Mouse (Mus musculus) forebrain, embryonic 13.5 days (tissue): ENCODE results near the gene Cfap65. TPM values are rescaled to one million over a fixed set of nuclear protein-coding genes. Genes with fewer than 3 reads are reported as not detected.

ENCODE experiments used
- ATAC-seq: fragments of 200-750 bp; cut with Nextera tagmentation; 2 replicates; pipeline ENCODE4 v1.8.0; 2017
- H3K27ac ChIP-seq: fragments of 300-500 bp; sonication (generic); 2 replicates; pipeline ENCODE4 v1.5.1; 2015; ENCODE audit warnings: inconsistent platforms, mild to moderate bottlenecking, moderate library complexity
- H3K27me3 ChIP-seq: fragments of 300-500 bp; sonication (generic); 2 replicates; pipeline ENCODE4 v1.6.1; 2015; ENCODE audit warnings: mild to moderate bottlenecking, inconsistent platforms
- H3K36me3 ChIP-seq: fragments of 300-500 bp; sonication (generic); 2 replicates; pipeline ENCODE4 v1.6.1; 2015; ENCODE audit warnings: mild to moderate bottlenecking, inconsistent platforms; ENCODE audit not compliant: poor library complexity, severe bottlenecking
- H3K4me1 ChIP-seq: fragments of 300-500 bp; sonication (generic); 2 replicates; pipeline ENCODE4 v1.6.1; 2015; ENCODE audit warnings: inconsistent platforms
- H3K4me2 ChIP-seq: fragments of 300-500 bp; sonication (generic); 2 replicates; pipeline ENCODE4 v1.6.1; 2015; ENCODE audit warnings: inconsistent platforms, mild to moderate bottlenecking, moderate library complexity
- H3K4me3 ChIP-seq: fragments of 300-500 bp; sonication (generic); 2 replicates; pipeline ENCODE4 v1.5.1; 2015; ENCODE audit warnings: mild to moderate bottlenecking, inconsistent platforms
- H3K9ac ChIP-seq: fragments of 300-500 bp; sonication (generic); 2 replicates; pipeline ENCODE4 v1.6.1; 2015; ENCODE audit warnings: mild to moderate bottlenecking, inconsistent platforms
- H3K9me3 ChIP-seq: fragments of 300-500 bp; sonication (generic); replicated peaks from 2 replicates; pipeline ENCODE4 v1.6.1; 2016; ENCODE audit warnings: inconsistent platforms
- WGBS: fragments of 180-500 bp; shearing (Covaris S2); methylation state at CpG from one replicate; pipeline ENCODE4 v1.1.7; 2015; 5-methylcytosine and 5-hydroxymethylcytosine counted together
- polyA plus RNA-seq: library from polyadenylated mRNA; unstranded; fragments of >200 nt; fragmentation: Nextera tagmentation; extraction: Ambion mirVana; gene quantifications from 2 replicates; pipeline ENCODE4 v1.2.1, GENCODE M21; 2015

Gene Cfap65
- 0.56 and 0.57 TPM in 2 replicates for polyA plus RNA-seq

GRCm38 (mm10) chr1:74935402-74935801 is at the start of gene Cfap65:
Gene Cfap65, minus strand, starts transcription at chr1:74935599.
- no peaks in the 10 kb centered on the region; the same call in 1 of the 2 replicates for H3K4me1 ChIP-seq
- no peaks in the 10 kb centered on the region for H3K9me3 ChIP-seq
- 1% methylated on average over 18 of the region's 18 CpGs for WGBS
- peak within 1 kb of the TSS; percentile 55; the same call in 1 of the 2 replicates for H3K9ac ChIP-seq
- no peak within 1 kb of the TSS for H3K27ac ChIP-seq
- peak; percentile 70; the same call in 1 of the 2 replicates for ATAC-seq
- H3K4me2 ChIP-seq = peak within 1 kb of the TSS; percentile 65
- no peaks in the 10 kb centered on the region for H3K36me3 ChIP-seq
- peak within 1 kb of the TSS; percentile 37 for H3K4me3 ChIP-seq
- peaks cover 59% of the 10 kb centered on the region for H3K27me3 ChIP-seq

- WGBS = 84% methylated on average over 8 of the region's 8 CpGs
- no peaks in the 10 kb centered on the region for H3K36me3 ChIP-seq
- no peaks in the 10 kb centered on the region for H3K27me3 ChIP-seq
- H3K4me1 ChIP-seq = peaks cover 6% of the 10 kb centered on the region; the same call in 1 of the 2 replicates
- H3K27ac ChIP-seq = no peak overlapping the region
- ATAC-seq = no peak
- no peak overlapping the region for H3K4me2 ChIP-seq
- H3K9me3 ChIP-seq = no peaks in the 10 kb centered on the region
- H3K4me3 ChIP-seq = no peak overlapping the region
- no peak overlapping the region for H3K9ac ChIP-seq
Observed at GRCm38 (mm10) chr1:74977001-74977400, 41.6 kb upstream of the Cfap65 start.

DNA sequence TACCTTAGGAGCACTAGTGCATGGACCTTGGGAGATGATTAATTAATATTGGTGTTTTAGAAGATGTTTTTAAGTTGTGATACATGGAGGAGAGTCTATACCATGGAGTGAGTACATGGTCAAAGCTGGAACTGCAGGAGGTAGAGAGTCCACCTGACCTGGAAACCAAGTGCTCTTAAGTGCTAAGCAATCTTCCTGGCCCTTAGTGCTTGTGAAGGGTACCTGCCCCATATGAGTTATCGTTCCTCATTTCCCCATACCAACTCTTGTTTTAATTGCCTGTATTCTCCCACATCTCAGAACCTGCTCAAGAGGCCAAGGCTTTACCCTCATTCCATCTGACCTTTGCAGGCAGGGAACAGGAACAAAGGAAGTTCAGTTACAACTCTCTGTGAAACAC is 40.5 kb upstream of the Cfap65 start:
- H3K4me2 ChIP-seq = no peak overlapping the region
- ATAC-seq = no peak

DNA sequence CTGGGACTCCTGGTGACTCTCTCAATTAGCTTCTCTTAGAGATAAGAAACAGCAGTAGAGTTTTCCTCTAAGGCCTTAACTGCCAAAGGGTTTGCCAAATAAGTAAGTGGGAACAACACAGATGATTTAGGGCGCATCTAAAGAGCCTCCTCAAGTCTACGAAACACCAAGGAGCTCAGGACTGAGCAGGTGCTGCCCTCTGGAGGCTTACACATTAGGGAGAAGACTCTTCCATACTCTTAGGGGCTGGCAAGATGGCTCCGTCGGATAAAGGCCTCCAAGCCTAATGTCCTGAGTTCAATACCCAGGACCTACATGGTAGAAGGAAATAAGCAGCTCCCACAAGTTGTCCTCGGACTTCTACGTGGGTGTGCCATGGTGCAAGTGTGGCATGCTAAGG is 38.2 kb upstream of the Cfap65 start:
- Histone ChIP-seq H3K27me3 (no peaks in the 10 kb centered on the region), H3K27ac (no peak overlapping the region), H3K4me3 (no peak overlapping the region), H3K9ac (no peak overlapping the region), H3K4me1 (peaks cover 5% of the 10 kb centered on the region; the same call in 1 of the 2 replicates), H3K36me3 (no peaks in the 10 kb centered on the region), H3K4me2 (no peak overlapping the region), H3K9me3 (no peaks in the 10 kb centered on the region)
- WGBS = 83% methylated on average over 6 of the region's 6 CpGs
- ATAC-seq = no peak

More for the DNA sequence above, 40.5 kb upstream of the Cfap65 start:
- H3K4me3 ChIP-seq = no peak overlapping the region
- 83% methylated on average over 1 of the region's 1 CpGs for WGBS
- H3K36me3 ChIP-seq = no peaks in the 10 kb centered on the region
- no peak overlapping the region for H3K27ac ChIP-seq
- H3K9ac ChIP-seq = no peak overlapping the region
- H3K4me1 ChIP-seq = peaks cover 6% of the 10 kb centered on the region; the same call in 1 of the 2 replicates
- H3K9me3 ChIP-seq = no peaks in the 10 kb centered on the region
- H3K27me3 ChIP-seq = no peaks in the 10 kb centered on the region

GRCm38 (mm10) chr1:74971353-74972050 is 36.1 kb upstream of the Cfap65 start:
- Histone ChIP-seq H3K4me3 (no peak overlapping the region), H3K27ac (no peak overlapping the region), H3K4me1 (no peaks in the 10 kb centered on the region), H3K27me3 (no peaks in the 10 kb centered on the region), H3K9me3 (no peaks in the 10 kb centered on the region), H3K4me2 (no peak overlapping the region), H3K9ac (no peak overlapping the region), H3K36me3 (no peaks in the 10 kb centered on the region)
- ATAC-seq = no peak
- WGBS = 59% methylated on average over 4 of the region's 4 CpGs

GRCm38 (mm10) chr1:74967962-74968580 is 32.7 kb upstream of the Cfap65 start:
- Histone ChIP-seq H3K4me1 (peaks cover 8% of the 10 kb centered on the region), H3K27me3 (no peaks in the 10 kb centered on the region), H3K9ac (no peak overlapping the region), H3K9me3 (no peaks in the 10 kb centered on the region), H3K27ac (no peak overlapping the region), H3K4me3 (no peak overlapping the region), H3K36me3 (no peaks in the 10 kb centered on the region), H3K4me2 (no peak overlapping the region)
- ATAC-seq = no peak
- WGBS = 78% methylated on average over 8 of the region's 8 CpGs

GRCm38 (mm10) chr1:74964494-74965215 is 29.3 kb upstream of the Cfap65 start:
- Histone ChIP-seq H3K4me3 (peak overlapping the region; percentile 5; the same call in 1 of the 2 replicates), H3K4me1 (peaks cover 8% of the 10 kb centered on the region), H3K4me2 (peak overlapping the region; percentile 48), H3K27ac (no peak overlapping the region), H3K9me3 (no peaks in the 10 kb centered on the region), H3K27me3 (no peaks in the 10 kb centered on the region), H3K9ac (peak overlapping the region; percentile 31; the same call in 1 of the 2 replicates), H3K36me3 (no peaks in the 10 kb centered on the region)
- peak; percentile 48; the same call in 1 of the 2 replicates for ATAC-seq
- 15% methylated on average over 16 of the region's 16 CpGs for WGBS

DNA sequence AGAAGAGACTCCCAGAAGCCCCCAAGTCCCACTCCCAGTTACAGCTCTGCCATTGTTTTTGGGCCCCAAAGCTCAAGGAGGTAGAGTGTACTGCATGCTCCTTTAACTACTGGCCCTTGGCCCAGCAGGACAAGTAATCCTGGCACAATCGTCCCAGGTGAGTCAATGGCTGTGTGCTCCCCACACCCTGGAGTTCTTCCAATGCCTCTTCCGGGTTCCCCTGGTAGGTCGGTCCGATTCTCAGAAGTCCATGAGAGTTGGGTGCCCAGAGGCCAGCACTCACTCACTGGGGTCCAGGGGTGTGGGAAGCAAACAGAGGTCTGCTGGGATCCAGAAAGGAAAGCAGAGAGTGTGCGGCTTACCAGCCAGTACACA is 27.4 kb upstream of the Cfap65 start:
- peaks cover 8% of the 10 kb centered on the region for H3K4me1 ChIP-seq
- no peaks in the 10 kb centered on the region for H3K9me3 ChIP-seq
- 0 out of 2 replicates have a peak, but pooled peaks cover 9% of the 10 kb centered on the region for H3K27me3 ChIP-seq
- no peak overlapping the region for H3K27ac ChIP-seq
- no peak for ATAC-seq
- no peaks in the 10 kb centered on the region for H3K36me3 ChIP-seq
- H3K4me3 ChIP-seq = no peak overlapping the region
- no peak overlapping the region for H3K9ac ChIP-seq
- no peak overlapping the region for H3K4me2 ChIP-seq
- 85% methylated on average over 5 of the region's 5 CpGs for WGBS

DNA sequence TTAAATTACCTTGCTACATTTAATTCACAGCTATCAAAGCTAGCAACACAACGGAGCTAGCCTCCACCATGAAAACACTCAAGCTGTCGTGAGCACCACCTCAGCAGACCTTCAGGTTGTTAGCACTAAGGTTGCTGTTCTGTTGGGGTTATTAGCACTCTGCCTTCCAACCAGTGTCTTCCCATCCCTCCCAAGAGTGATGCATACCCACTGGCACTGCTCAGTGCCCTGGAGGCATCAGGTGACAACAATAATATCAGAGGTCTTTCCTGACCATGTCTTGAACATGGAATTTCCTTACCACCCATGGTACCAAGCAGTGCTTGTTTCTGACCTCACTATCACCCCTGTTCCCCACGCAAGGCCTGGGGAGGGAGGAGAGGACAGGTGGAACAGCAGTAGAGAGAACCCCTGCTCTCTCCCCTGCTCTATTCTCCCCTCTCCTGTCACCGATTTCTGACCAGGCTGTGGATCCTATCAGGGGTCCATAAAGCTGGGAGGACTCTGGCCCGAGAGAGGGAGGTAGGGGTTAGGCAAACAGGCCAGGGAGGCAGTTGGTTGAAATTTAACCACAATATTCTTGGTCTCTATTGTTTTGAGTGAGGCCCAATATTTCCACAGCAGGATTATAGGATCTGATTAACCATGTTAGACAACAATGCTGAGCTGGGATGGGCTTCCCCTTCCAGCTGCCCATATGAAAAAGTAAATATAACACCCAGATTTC is 26.9 kb upstream of the Cfap65 start:
- ATAC-seq = no peak
- no peak overlapping the region for H3K9ac ChIP-seq
- no peak overlapping the region for H3K4me3 ChIP-seq
- H3K27me3 ChIP-seq = 0 out of 2 replicates have a peak, but pooled peaks cover 15% of the 10 kb centered on the region
- H3K4me2 ChIP-seq = no peak overlapping the region
- peaks cover 8% of the 10 kb centered on the region for H3K4me1 ChIP-seq
- WGBS = 67% methylated on average over 5 of the region's 5 CpGs
- H3K36me3 ChIP-seq = no peaks in the 10 kb centered on the region
- no peaks in the 10 kb centered on the region for H3K9me3 ChIP-seq
- no peak overlapping the region for H3K27ac ChIP-seq

DNA sequence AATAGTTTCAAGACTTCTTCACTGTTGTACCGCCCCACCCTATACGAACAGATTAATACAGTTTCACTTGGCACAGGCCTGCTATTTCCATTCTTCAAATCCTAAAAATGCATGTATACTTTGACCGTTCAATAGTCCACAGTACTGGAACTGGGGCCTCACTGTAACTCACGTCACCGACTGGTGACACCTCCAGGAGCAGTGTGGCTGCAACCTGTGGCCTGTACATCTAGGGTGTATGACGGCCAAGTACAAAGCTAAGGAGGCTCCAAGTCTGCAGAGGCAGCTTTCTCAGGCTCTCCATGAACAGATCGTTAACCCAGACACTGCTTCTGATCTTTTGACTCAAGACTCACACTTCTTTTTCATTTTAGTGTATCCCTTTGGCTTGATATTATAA is 26.3 kb upstream of the Cfap65 start:
- Histone ChIP-seq H3K36me3 (no peaks in the 10 kb centered on the region), H3K27ac (no peak overlapping the region), H3K9me3 (no peaks in the 10 kb centered on the region), H3K4me3 (no peak overlapping the region), H3K9ac (no peak overlapping the region), H3K4me2 (no peak overlapping the region), H3K4me1 (peaks cover 8% of the 10 kb centered on the region), H3K27me3 (peaks cover 19% of the 10 kb centered on the region)
- ATAC-seq = no peak
- 86% methylated on average over 7 of the region's 7 CpGs for WGBS

DNA sequence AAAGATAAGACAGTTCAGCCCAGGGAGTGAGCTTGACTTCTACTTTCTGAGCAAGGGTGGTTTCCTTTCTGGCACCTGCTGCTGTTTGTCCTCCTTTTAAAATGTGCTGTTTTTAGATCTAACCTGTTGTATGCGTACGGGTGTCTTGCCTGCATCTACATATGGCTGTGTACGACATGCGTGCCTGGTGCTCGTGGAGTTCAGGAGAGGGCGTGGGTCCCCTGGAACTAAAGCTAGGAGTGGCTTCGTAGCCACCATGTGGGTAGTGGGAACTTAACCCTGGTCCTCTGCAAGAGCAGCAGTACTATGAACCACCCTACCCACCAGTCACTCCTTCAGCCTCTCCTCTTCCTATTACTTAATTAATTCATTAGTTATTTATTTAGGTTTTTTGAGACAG is 24.7 kb upstream of the Cfap65 start:
- Histone ChIP-seq H3K4me3 (no peak overlapping the region), H3K27ac (no peak overlapping the region), H3K9ac (no peak overlapping the region), H3K9me3 (no peaks in the 10 kb centered on the region), H3K4me1 (peaks cover 5% of the 10 kb centered on the region), H3K27me3 (peaks cover 31% of the 10 kb centered on the region), H3K4me2 (no peak overlapping the region), H3K36me3 (no peaks in the 10 kb centered on the region)
- WGBS = 93% methylated on average over 7 of the region's 7 CpGs
- ATAC-seq = no peak
